Mouse (Mus musculus) frontal cortex, postnatal 10 days (tissue): ENCODE results near the gene Zfp523.

Experiments used
- DNase-seq, 2 experiments: peaks; one replicate each; pipeline ENCODE4 v3.0.0; 2022; ENCODE audit warnings: low spot score in 2 of 2, mixed read lengths in 1 of 2

Zfp523 gene

DNA sequence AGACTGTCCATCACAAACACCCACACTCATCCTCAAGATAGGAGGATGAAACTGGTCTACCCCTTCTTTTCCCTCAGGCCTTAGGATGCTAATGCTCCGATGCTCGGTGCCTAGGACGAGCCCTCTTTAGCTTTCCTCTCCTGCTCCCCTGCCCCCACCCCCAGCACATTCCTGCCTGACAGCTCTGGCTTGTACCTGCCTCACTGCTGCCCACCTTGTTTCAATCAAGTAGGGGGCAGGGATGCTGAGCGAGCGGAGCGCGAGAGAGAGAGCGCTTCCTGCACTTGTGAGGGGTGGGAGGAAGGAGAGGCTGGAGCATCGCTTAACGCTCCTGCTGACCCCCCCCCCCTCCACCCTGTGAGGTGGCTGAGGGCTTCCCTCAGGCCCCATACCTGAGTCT, 16.6 kb upstream of the Zfp523 start:
- DNase-seq = no peak

DNA sequence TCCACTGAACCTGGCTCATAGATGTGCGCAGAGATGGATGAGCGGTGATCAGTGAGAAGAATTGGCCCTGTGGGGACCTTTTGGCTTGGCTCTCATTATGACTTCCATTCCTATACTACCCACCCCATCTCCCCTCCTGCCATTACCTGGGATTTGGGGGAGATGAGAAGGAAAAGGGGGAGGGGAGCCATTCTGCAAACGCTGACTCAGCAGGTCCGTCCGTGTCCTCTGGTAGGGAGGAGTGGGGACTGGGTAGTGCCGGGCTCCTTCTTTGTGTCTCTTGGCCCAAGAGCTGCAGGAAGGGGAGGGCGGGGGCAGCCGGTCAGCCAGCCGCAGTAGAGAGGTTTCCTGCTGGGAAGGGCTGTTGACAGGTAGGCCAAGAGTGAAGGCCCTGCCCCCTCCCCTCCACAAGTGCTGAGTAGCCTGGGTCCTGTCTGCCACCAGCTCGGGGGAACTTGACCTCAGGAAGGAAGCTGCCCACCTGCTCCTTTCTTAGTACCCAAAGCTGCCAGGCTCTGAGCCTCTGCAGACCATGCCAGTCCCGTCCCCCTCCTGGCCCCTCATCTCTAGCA, 15.5 kb upstream of the Zfp523 start:
- DNase-seq = no peak

DNA sequence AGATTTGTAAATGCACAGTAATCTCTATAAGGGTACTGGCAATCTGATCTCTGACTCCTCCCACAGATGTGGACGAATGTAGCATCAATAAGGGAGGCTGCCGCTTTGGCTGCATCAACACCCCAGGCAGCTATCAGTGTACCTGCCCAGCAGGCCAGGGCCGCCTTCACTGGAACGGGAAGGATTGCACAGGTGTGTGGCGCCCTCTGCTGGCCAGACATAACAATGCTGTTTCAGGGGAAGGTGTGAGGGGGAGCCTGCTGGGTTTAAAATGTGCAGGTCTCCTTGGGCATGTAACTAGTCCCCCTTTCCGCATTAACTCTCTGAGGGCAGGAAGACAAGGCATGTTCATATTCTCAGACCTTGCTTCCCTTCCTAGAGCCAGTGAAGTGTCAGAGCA, 13.3 kb upstream of the Zfp523 start:
- peak in 1 of 2 experiments; percentile 72 for DNase-seq

DNA sequence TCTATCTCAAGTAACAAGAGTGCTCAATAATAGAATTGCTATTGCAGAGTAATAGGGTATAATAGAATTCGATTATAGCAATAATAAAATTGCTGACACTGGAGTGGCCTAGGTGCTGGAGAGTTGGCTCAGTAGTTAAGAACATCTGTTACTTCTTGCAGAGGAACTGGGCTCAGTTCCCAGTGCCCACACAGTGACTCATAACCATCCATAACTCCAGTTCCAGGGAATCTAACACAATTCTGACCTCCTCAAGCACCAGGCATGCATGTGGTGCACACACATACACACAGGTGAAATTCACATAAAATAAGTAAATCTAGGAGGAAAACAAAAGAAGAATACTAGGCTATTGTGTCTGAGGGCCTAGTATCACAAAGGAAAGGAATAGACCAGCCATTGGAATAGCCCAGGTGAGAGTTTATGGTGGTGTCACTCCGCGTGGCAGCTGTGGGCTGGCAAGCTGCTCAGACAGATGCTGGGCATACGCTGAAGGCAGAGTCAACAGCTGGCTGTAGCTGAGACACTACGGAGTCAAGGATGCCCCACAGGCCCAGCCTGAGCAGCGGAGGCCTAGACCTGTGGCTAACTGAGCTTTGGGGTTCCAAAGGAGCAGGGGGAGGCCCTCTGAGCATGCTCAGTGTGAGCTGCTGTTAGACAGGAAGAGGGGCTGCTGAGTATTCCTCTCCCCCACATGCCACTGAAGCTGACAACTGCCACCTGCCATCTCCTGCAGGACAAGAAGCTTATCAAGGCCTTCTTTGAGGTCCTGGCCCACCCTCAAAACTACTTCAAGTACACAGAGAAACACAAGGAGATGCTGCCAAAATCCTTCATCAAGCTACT, 6.2 kb upstream of the Zfp523 start:
- DNase-seq = no peak

DNA sequence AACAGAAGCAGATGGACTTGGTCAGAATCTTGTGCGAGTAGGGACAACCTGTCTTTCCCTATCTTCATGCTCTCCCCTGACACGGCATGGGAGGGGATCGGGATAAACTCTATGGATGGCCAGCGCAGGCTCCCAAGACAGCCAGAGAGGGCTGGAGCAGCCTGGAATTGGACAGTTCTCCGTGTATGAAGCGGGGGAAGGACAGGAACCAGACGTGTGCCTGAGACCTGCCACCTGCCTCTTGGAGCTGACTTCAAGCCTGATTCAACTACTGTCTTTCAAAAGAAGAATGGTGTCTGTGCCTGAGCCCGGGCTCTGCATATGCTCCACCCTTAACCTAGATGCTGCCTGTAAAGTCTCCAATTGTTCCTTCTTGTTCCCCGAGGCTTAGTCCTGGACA, 4.2 kb upstream of the Zfp523 start:
- DNase-seq = no peak

- peak in 1 of 2 experiments; percentile 44 for DNase-seq
These were observed 664 bp downstream of the Zfp523 start for GRCm38 (mm10) chr17:28177540-28178046.

DNA sequence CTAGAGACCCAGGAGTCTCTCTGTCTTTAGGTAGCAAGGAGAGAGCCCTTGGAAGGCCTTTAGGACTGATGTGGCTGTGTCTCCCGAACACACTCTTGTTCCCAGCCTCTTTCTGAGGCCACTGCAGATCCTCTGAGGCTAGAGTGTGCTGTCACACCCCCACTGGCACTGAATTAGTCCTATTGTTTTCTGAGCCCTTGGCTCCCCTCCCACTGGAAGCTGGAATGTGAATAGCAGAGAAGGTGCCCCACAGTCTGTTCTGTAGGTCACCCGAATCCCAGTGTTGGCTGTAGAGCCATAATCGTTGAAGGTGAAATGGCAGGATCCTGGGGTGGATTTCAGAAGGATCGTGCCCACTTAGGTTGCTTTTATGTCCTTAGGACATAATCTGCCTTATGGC, 3.4 kb downstream of the Zfp523 start:
- DNase-seq = no peak

DNA sequence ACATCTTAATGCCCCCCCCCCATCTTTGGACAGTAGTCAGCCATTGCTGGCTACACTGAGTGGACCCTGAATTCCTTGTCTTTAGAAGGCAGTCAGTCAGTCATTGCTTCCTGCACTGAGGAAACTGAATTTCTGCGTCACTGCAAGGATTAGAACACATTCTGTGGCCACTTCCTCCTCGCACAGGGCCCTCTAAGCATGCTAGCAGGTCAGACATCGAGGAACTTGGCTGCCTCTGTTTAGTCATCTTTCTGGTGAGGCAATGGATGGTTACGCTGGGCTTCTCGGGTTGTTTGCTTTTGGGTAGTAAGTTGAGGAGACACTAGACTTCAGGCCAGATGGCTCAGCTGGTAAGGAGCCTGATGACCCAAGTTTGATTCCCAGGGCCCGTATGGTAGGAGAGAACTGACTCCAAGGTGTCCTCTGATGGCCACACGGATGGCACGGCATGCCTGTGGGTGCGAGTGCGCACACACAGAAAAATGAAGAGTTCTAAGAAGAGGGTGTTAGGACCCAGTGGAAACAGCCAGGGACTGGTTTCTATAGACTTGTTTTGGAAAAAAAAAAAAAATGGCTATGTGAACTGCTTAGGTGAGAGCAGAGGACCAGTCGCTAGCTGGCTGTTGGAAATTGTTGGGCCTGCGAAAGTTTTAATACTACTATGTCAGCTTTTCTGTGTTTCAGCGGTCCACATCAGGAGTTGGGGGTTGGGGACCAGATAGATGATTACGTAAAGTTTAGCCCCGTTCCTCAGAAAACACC, 4.0 kb downstream of the Zfp523 start:
- DNase-seq = no peak

GRCm38 (mm10) chr17:28184971-28185638, 8.2 kb downstream of the Zfp523 start:
- no peak for DNase-seq

GRCm38 (mm10) chr17:28188313-28188712, 11.4 kb downstream of the Zfp523 start:
- DNase-seq = no peak

GRCm38 (mm10) chr17:28192754-28193153, 15.8 kb downstream of the Zfp523 start:
- DNase-seq = no peak

DNA sequence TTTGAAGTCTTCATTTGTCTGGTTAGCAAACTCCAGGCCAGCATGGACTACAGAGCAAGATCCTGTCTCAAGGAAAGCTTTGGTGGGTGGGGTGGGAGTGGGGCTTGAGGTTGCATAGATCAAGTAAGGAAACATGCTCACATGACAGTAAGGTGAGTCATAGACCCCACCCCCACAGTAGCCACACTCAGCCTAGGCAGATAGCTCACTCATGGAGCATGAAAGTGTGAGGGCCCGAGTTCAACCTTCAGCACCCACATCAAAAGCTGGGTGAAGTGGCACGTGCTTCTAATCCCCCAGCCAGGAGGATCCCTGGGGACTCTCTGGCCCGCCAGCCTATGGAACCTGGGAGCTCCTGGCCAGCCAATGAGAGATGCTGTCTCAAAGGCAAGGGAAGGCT, 16.6 kb downstream of the Zfp523 start:
- no peak for DNase-seq

DNA sequence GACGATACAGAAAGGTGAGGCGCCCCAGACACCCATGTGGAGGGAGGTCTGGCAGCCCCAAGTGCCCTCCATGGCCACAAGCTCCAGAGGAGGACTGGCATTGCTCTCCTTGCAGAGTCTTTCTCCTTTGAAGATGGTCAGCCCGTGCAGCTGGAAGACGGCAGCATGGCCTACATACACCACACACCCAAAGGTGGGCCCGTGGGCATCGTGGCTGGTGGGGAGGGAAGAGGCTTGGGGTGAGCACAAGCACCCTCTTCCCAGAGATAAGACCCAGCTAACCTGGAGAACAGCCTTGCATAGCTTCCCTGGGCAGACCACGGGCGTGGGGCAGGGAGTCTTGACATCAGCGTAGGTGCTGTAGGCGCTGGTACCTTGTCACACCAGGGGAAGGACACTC, 18.1 kb downstream of the Zfp523 start:
- no peak for DNase-seq

- no peak for DNase-seq
These were observed 20.7 kb downstream of the Zfp523 start for GRCm38 (mm10) chr17:28197646-28198045.

DNA sequence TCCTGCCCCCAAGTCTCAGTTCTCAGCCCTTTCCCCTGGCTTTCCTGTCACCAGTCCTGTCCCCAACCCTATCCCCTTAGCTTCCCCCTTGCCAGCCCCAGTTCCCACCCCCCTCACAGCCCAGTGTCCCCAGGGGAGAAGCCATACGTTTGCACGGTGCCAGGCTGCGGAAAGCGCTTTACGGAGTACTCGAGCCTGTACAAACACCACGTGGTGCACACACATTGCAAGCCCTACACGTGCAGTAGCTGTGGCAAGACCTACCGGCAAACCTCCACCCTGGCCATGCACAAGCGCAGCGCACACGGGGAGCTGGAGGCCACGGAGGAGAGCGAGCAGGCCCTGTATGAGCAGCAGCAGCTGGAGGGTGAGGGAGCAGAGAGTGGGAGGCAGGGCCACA, 25.1 kb downstream of the Zfp523 start:
- no peak for DNase-seq

DNA sequence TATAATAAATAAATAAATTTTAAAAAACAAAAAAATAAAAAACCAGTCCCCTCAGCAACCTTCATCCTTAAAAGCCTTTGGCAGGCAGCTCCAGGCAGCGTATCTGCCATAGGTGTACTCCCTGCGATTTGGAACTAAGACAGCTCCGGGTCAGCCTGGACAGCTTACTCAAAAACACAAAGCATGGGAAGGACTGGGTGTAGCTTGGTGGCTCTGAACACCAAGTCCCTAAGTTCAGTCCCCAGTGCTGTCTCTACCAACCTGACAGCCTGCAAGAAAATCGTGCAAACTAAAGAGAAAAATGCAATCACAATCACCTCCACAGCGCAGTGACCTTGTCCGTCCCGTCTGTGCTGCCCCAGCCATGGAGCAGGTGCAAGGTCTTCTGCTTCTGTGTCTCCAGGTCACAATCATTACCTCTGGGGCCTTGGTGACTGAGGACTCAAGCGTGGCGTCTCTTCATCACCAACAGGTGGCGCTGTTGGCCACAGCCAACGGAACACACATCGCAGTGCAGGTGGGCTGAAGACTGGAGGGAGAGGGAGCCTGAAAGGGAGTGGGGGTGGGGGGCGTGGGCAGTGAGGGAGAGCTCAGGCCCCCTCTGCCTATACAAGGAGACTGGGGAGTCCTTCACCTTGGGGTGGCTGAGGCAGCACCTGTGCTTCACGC, 27.3 kb downstream of the Zfp523 start:
- peak in 1 of 2 experiments; percentile 47 for DNase-seq

DNA sequence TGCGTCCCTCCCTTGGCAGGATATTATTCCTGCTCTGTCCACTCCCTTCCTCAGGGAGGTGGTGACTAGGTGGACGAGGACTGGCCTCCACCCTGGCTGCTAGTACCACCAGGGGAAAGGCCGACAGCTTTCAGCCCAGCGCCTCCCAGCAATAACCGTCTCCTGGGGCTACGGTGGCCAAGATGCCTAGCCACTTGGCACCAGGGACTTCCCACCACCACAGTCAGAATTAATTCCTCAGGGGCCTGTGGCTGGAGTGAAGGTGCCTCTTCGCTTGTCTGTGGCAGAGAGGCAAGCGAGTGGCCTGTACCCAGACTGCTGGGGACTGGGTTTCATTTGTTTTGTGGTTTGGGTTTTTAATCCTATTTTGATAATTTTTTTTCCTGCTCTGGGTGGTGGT, 28.5 kb downstream of the Zfp523 start:
- DNase-seq = no peak

DNA sequence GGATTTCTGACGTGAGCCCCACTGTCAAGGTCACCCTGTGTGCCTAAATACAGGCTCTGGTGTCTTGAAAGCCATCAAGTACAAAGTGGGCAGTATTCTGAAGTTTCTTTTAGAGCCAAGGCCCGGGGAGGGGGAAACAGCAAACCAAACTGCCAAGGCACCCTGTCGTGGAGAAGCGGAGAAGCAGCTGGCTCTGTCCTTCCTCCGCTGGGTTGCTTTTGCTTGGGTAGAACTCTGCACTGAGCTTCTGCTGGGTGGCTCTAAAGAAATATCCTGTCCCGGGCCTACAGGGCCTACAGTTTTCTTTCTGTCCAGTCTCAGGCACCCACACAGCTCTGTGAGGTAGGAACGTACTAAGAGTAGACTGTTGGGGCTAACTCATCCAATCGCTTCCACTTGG, 30.2 kb downstream of the Zfp523 start:
- DNase-seq = no peak

DNA sequence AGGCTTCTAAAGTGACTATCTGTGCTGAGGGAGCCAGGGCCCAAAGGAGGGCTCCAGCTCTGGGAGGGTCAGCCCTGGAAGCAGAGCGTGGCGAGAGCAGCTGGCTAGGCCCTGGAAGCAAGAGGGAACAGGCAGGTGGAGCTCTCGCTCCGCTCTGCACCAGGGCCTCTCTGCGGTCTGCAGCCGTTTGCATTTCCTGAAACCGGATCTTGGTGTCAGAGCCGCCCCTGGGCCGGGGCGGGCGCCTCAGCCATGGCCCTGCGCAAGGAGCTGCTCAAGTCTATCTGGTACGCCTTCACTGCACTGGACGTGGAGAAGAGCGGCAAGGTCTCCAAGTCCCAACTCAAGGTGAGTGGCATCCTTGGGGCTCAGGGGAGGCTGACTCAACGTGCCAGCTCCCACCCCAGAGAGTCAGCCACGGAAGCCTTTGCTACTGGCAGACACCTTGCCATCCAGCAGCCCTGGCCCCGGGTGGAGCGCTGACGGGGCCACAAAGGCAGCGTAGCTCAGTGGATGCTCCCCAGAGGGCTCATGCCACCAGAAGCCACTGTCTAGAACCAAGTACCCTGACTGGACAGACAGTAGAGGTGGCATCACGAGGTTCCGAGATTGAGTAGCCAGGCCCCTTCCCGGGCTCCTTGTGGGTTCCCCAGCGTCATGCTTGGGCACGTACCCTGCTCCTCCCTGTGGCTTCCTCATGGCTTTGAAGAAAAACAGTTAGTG, 30.8 kb downstream of the Zfp523 start, which contains the start of gene Def6:
Def6 (plus strand) TSS at position 188 of the 723 bp plus-strand sequence.
- peak in 1 of 2 experiments; percentile 58 for DNase-seq

DNA sequence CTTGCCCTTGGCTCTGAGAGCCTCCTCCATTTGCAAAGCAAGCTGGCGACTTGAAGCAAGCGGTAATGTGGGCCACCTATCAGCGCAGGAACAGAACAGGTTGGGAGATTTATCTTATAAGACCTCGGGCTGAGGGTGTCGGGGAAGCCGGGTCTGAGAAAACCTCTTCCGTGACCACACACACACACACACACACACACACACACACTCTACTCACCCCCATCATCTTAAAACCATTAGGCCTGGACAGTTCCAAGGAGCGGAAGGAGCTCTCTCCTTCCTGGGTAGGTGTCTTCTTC, 31.3 kb downstream of the Zfp523 start:
- DNase-seq = no peak
